Mouse (Mus musculus): Measurements from ENCODE around the gene Krtap28-10. TPM values are rescaled to one million over a fixed set of nuclear protein-coding genes. Genes with fewer than 3 reads are reported as not detected.
A peak's percentile ranks its signal among the peaks of the same experiment; 100 is the strongest.

Krtap28-10 gene
- not detected for total RNA-seq (2021)
- long read RNA-seq, result 0 reads

DNA sequence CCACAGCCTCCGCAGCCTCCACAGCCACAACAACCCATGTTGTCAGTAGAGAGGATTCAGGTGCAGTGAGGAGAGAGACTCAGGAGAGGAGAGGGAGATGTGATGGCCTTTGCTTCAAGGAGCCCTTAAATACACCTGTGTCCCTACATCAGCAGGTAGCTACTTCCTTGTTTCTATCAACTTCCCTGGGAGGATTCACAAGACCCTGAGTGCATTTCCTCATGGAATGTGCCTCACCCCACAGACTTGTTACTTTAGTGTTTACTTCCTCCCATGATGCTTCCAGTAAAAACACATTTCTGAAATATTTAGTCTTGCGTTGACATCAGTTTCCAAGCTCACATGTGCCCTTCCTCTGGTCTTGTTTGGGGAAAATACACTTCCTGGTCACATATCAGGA is at the start of gene Krtap28-10:
Krtap28-10 (minus strand) TSS at position 101 of the 400 bp plus-strand sequence.
- no peak for DNase-seq (ENCODE audit: low spot score in 2 of 2)

DNA sequence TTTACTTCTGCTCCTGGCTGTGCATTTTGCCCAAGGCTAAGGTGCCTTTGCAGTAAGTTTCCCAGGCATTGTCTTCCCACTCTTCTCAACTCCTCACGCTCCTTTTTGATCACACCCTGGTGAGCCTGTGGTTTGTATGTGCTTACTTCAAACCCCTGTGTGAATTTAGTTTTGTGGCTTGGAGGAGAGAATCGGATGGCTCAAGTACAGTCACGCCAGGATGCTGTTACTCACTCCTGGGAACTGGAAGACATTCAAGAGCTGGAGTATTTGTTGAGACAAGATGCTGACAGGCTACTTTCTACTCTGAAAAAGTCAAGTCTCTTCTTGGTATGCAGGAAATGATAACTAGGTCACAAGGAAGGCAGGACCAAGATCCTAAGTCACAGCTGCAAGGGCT is 49.0 kb upstream of the Krtap28-10 start:
- no peak for DNase-seq (ENCODE audit: low spot score in 2 of 2)

DNA sequence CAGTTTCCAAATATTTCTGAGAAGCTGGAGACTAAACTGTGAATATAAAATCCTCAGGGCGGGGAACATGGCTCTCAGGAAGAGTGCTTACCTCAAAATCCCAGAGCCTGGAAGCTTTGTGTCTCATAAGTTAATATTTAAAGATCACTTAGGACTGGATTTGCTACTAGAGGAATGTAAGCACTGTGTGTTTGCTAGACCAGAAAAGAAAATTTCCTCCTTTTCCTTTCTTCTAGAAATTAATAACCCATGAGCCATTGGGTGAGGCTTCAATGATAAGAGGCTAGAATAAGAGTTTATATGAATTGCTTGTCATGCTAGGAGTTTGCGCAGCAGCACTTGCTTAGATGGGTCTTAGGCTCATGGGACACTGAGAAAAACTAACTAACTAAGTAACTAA is 42.5 kb upstream of the Krtap28-10 start:
- no peak for DNase-seq (ENCODE audit: low spot score in 2 of 2)

DNA sequence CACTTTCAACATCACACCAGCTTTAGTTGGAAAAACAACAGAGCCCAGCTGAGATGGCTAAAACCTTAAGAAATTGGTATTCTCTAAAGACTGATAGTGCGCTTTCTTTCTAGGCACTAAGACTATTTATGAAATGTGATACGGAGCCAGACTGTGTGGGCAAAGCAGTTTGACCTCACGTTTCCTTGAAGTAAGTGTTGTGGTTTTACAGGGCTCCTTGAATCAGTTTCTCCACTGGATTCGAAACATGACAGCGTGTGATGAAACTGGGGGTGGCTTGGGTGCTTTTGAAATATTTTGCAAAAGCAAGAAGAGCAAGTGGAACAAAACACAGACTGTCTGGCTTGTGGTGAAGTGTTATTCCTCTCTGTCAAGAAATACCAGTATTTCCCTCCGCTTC is 34.7 kb upstream of the Krtap28-10 start:
- DNase-seq (ENCODE audit: low spot score in 2 of 2), result no peak

DNA sequence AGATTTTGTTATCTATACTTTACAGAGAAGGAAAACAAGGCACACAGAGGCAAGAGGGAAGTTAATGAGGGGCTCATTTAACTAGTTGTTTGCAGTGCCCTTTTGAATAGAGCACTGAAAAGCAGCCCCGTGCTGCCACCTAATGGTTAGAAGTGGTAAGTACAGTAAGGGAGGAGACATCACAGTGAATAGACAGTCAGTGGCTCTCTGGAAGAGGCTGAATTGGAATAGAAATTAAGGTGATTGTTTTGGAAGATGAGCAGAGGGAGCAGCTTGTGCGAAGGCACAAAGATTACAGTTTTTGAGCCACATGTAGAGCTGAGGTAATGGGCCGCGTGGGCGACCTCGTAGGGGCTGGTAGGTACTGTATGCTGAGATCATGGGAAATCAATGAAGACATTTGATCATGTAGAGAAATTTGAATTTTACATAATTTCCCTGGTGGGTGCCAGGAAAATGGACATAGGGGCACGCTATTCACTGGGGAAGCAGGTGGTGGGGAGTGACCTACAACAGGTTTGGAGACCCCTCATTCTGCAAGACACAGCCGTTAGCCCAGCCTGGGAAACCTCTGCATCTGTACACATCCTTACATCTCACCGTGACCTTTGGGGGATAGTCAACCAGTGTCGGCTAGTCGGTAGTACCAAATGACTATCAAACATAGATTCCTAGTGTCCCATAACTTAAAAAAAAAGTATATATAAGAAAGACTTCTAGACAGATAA is 34.1 kb upstream of the Krtap28-10 start:
- peak; percentile 41 to 64 for DNase-seq (ENCODE audit: low spot score in 2 of 2)

DNA sequence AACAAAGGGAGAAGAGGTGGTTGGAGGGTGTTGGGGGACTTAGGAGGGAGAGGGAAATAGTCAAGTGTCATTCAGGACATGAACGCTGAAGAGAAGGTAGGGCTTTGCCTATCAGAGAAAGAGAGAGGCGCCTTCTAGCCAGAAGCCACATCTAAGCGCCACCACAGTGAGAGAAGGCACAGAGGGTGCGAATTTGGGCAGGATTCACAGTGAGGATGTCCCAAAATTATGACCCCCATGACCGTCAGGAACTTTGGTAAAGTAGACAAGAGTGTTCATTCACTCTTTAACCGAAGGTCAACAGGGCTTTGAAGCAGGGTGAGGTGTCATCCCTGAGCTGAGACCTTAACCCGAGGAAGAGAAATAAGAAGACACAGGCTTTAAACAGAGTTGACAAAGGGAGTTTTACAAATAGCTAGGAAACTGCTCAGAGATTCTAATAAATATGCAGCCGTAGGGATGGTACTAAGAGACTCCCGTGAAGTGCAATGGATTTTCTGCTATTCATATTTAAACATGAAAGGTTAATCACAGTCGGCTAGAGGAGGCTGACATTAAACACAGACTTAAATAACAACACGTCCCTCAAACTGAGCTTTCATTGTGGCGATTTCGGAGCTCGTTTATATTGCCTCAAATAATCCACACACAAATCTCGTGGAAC is 33.4 kb upstream of the Krtap28-10 start:
- no peak for DNase-seq (ENCODE audit: low spot score in 2 of 2)

DNA sequence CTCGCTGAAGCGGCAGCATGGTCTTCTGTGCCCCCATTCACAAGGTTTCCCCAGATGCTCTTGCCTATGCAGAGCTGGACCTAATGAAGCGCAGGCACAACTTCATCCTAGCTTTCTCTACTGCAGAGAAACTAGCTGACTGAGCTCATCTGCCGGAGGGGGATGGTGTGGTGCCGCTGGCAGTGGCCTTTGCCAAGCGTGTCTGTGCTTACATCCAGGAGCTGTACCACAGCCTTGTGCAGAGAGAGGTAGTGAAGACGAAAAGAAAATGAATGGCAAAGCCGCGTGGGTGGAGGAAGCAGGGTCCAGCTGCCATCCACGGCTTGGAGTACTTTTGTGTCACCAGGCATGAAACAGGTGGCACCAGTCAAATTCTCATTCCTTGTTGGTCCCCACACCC is 24.9 kb upstream of the Krtap28-10 start:
- peak in 1 of 2 experiments; percentile 16 for DNase-seq (ENCODE audit: low spot score in 2 of 2)

DNA sequence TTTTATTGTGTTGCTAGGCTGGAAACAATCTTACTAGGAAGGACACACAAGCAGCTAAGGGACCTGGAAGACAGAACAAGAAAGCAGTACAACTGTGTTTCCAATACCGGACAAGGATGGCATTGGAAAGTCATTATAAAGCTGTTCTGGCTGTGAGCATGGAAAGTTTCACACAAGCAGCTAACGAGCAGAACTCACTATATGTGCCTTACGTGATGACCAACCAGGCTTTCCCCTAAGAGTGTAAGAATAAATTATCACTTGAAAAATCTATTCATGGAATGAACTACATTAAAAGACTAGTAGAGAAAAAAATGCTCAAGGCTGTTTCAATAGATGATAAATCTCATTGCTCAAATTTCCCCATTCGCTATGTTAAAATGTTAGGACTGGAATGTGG is 24.3 kb upstream of the Krtap28-10 start:
- no peak for DNase-seq (ENCODE audit: low spot score in 2 of 2)

DNA sequence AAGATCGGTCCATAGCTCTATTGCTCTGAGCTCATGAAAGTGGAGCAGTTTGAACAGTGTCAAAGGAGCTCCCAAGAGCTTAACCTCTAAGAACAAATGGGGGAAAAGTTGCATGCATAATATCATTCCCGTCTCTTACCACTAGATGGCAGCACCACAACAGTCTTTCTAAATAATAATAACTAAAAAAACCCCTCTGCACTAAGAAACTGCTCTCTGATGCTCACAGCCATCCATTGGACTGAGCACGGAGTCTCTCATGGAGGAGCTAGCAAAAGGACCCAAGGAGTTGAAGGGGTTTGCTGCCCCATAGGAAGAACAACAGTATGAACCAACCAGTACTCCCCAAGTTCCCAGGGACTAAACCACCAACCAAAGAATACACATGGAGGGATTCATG is 22.6 kb upstream of the Krtap28-10 start:
- DNase-seq (ENCODE audit: low spot score in 2 of 2), result peak in 1 of 2 experiments; percentile 15

DNA sequence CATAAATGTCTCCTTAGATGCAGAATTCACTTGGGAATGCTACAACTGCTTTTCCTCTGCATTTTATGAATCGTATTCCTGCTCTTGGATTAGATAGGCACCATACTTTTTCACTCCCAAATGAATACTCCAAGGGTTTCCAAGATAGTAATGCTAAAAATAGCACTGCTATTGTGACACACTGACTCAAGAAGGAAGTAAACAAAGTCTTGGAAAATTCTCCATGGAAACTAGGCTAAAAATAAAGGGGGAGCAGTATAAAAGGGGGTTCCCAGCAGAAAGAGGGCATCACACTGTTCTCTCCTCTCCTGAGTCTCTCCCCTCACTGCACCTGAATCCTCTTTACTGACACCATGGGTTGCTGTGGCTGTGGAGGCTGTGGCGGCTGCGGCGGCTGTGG is 18.4 kb upstream of the Krtap28-10 start, which contains the start of gene Krtap28-13:
Krtap28-13 (plus strand) TSS at position 288 of the 400 bp plus-strand sequence.
- DNase-seq (ENCODE audit: low spot score in 2 of 2), result no peak

DNA sequence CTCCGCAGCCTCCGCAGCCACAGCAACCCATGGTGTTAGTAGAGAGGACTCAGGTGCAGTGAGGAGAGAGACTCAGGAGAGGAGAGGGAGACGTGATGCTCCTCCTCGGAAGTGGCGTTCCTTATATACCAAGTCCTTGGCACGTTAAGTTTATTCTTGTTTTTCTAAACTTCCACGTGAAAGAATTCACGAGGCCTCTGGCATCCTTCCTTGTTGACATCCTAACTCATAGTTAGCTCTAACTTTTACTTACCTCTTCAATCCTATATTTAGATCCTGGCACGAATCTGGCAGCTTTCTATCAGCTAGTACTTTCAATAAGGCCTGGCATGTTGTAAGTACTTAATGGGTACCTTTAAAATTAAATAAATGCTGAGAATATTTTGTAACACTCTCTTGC is 17.0 kb upstream of the Krtap28-10 start, which contains the start of gene A030005K14Rik:
A030005K14Rik (minus strand) TSS at position 101 of the 400 bp plus-strand sequence.
- DNase-seq (ENCODE audit: low spot score in 2 of 2), result no peak

DNA sequence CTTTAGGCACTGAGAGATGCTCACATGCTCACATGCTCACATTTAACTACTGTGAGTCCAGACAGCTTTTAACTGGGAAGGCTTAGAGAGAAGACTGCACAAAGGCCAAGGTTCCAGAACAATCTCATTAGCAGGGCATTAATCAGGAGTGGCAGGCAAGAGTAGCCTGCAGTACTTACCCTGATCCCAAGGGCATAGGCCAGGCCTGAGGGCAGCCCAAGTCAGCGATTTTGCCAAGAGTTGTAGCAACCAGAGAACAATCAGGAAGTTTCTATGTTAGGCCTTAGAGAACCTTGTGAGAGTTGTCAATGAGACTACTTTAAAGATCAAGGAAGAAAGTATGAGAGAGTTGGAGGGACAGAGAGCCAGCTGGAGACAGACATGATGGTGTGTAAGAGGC is 16.2 kb upstream of the Krtap28-10 start:
- no peak for DNase-seq (ENCODE audit: low spot score in 2 of 2)

DNA sequence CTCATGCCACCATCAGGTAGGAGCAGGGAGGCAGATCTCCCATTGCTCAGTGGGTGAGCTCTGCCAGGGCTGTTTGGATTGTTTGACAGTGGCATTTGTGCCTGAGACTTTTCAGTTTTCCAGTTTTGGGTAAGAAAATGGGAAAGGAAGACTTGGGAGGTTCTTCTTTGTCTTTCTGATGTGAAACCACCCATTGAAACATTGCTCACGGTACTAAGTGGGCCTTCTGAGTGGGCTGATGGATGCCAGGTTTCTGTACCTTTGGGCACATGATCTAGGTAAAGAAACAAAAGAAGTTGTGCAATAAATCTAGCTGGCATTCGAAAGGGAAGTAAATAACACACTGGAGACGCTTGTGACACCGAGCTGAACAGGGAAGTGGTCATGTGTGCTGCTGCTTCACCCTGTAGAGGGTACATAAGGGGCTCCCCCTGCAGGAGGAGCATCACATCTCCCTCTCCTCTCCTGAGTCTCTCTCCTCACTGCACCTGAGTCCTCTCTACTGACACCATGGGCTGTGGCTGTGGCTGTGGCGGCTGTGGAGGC is 2.7 kb upstream of the Krtap28-10 start, which contains the start of gene Gm47969:
Gm47969 (plus strand) TSS at position 51 of the 546 bp plus-strand sequence.
- DNase-seq (ENCODE audit: low spot score in 2 of 2), result no peak

DNA sequence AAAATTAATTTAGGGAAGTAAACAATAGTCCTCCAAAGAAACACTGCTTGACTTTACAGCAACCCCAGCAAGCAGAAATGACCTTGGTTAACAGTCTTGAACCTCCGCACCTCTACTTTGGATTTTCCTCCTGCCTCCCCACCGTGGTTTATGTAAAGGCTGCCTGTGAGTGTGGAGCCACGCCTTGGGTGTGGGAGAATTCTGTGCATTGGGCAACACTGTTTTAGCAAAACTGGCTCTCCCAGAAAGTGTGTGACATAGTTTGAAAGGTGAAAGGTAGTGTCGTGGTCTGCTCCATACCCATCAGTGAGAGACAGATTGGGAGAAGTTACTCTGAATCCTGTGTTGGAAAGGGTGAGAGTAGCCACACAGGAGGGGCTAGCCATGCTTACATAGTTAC is 3.2 kb downstream of the Krtap28-10 start:
- DNase-seq (ENCODE audit: low spot score in 2 of 2), result no peak

DNA sequence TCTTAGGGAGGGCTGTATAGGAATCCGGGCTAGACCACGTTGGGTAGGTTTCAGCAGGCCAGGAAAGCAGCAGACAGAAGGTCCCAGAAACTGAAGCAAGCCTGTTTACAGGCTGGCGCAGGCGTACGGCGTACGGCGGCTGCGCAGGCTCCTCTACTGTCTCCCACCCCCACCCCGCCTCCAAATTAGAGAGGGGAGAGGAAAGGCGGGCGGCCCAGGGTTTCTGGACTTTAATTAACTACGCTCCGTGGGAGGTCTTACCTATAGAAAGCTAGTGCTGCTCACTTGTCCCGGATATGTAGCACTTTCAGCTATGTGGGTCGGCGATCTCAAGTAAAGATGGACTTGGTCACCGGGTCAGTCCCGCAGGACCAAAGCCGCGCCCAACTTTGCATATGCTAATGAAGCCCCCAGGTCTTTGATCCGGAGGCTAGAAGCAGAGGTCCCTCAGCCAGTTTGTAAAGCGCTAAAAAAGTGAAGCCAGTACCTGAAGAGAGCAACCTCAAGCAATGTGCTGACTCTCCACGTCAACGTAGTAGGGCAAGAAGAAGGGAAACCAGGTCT is 4.1 kb downstream of the Krtap28-10 start, which contains the start of gene Slc19a3:
Slc19a3 (minus strand) TSS at position 340 of the 564 bp plus-strand sequence.
- peak; percentile 20 to 36 for DNase-seq (ENCODE audit: low spot score in 2 of 2)

DNA sequence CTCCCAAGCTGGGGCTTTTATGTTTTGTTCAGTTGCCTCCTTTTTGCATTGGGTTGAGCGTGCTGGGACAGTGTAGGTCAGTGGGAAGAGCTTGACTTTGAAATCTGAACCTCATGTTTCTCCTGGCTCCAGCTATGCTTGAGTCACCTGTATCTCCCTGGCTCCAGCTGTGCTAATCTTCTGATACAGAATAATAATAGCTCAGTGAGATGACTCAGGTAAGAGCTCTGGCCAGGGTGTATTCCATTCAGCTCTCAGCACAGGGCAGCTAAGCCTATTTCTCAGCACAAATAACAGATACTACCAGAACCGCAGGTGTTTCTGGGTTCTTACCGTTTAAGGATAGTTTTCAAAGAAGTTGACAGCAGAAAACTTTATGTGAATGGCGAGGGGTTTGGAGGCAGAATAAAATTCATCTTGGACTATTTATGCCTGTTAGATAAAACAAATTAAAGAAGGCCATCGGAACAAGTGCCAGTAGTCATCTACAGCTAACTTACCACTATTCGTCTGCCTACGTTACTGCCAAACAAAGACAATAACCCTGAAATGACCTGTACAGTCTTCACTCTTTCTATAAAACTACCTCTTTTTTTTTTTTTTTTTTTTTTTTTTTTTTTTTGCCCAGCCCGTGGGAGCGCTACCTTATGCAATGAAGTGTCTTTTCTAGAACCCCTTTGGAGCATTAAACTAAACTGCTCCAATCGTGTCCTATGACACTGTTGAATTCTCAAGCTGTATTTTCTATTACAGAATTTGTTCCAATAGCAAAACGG is 5.2 kb downstream of the Krtap28-10 start:
- no peak for DNase-seq (ENCODE audit: low spot score in 2 of 2)

DNA sequence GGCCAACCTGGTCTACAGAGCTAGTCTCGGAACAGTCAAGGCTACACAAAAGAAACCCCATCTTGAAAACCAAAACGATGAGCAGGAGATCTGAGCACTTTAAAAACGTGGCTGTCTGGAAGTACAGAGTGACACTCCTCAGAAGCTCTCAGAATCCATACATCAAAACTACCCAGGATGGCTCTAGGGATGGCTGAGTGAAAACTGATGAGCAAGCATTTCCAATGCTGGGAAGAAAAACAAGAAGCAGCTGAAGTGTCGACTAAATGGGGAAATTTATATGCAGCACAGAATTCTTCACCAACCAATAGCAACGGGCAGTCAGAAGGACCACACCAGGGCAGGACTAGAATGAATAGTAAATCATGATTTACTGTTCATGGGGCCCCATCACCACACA is 7.8 kb downstream of the Krtap28-10 start:
- no peak for DNase-seq (ENCODE audit: low spot score in 2 of 2)

DNA sequence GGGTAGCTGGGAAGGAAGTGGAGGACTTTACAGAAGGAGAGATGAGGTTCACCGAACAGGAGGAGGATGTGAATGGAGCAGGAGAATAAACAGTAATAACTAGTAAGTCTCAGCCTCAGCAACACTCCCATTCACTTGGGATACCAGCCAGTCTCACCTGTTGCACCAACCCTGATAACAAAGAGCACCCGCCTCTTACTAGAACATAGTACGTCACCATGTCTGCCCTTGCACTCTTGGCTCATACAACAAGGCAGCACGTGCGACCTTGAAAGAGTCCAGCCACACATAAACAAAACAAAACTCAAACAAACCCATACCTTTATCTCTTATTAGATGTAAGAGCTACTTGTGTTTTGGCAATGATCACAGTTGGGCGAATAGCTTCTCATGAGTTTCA is 9.8 kb downstream of the Krtap28-10 start:
- no peak for DNase-seq (ENCODE audit: low spot score in 2 of 2)

DNA sequence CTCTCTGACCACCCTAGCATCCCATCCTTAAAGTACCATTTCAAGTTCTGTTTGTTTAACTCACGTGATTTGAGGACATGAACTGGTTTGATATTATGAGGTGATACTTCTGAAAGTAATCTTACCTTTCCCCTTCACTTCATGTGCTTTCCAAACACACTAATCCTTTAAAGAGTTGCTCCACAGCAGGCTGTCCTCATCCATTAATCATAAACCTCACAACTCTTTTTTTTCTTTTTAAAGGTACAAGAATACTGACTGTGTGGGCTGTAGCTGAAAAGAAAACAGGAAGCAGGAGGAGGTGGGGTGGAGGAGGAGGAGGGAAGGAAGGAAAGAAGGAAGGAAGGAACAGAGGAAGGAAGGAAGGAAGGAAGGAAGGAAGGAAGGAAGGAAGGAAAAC is 10.3 kb downstream of the Krtap28-10 start:
- no peak for DNase-seq (ENCODE audit: low spot score in 2 of 2)

DNA sequence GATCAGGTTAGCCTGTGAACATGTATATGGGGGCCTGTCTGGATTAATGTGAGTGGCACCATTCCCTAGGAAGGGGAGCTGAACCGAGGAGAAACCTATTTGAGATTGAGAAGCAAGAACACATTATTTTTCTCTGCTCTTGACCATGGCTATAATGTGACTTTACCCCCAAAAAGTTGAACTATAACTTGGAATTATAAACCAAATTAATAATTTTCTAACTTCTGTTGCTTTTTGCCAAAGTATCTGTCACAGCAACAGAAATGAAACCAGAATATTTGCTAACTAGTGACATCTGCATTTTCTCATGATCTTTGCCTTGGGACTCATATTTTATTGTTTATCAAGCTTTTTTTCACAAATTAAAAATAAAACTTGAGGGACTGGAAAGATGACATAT is 25.7 kb downstream of the Krtap28-10 start:
- DNase-seq (ENCODE audit: low spot score in 2 of 2), result no peak

DNA sequence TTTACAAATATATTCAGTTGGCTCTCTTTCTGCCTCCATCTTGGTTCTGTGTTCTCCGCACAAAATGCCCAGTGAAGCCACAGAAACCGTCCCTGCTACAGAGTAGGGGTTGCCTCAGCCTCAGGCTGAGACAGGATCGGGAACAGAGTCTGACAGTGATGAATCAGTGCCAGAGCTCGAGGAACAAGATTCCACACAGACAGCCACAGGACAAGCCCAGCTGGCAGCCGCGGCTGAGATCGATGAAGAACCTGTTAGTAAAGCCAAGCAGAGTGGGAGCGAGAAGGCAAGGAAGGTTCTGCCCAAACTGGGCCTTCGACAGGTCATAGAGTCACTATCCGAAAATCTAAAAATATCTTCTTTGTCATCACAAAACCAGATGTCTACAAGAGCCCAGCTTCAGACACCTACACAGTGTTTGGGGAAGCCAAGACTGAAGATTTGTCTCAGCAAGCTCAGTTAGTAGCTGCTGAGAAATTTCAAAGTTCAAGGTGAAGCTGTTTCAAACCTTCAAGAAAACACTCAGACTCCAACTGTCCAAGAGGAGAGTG is 26.9 kb downstream of the Krtap28-10 start:
- no peak for DNase-seq (ENCODE audit: low spot score in 2 of 2)
